Mouse (Mus musculus): Measurements from ENCODE around the gene Zfhx3. TPM values are rescaled to one million over a fixed set of nuclear protein-coding genes. Genes with fewer than 3 reads are reported as not detected.

Gene Zfhx3
- polyA plus RNA-seq, 1 experiment from 2014 or later = 13.9 TPM

DNA sequence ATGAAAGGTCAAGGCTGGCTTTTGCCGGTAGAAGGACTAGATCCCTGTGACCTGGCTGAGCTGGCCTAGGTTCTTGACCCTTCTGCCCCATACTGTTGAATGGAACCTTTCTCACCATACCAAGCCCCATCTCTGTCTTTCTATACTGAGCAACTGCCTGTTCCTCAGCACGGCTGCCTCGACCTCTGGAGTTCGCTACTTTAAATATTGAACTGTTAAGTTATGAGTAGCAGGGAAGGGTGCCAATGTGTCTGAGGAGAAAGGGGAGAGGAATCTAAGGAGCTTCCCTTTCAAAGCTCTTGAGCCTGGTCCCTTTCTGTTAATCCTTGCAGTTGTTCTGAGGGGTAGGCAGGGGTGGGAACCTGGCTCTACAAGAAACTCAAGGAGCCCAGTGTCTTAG is 799.2 kb downstream of the Zfhx3 start:
- H3K27me3 ChIP-seq = no peaks in the 10 kb centered on the region
- H3K9me3 ChIP-seq (replicated peaks) = no peaks in the 10 kb centered on the region
- no peak overlapping the region for H3K4me2 ChIP-seq (replicated peaks)
- H3K27ac ChIP-seq (replicated peaks) = no peak overlapping the region
- no peaks in the 10 kb centered on the region for H3K36me3 ChIP-seq
- no peak overlapping the region for H3K4me3 ChIP-seq (replicated peaks)
- peaks cover 33% of the 10 kb centered on the region for H3K4me1 ChIP-seq
- H3K9ac ChIP-seq = no peak overlapping the region
- whole genome bisulfite sequencing = 77% methylated on average over 4 of the region's 4 CpGs
- ATAC-seq (ENCODE audit: insufficient number of reproducible peaks, low FRiP score, low TSS enrichment, low read depth) = no peak

DNA sequence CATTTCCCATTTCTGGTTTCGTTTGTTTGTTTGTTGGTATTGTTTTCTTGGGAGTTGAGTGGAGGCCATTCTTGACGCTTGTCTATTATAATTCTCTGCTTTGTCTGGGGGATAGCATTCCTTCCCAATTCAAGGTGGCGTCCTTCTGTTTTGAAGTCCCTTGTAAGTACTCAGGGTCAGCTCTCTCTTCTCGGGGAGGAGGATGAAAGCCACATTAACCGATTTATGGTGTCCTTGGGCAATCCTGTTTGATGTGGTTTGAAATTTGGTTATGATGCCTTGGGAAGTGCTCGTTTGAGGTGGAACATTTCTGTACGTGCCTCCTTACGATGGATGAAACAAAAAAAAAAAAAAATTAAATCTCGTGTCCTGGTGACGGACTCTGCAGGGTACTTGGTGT is 800.0 kb downstream of the Zfhx3 start:
- WGBS = 57% methylated on average over 10 of the region's 10 CpGs
- no peaks in the 10 kb centered on the region for H3K9me3 ChIP-seq (replicated peaks)
- no peak overlapping the region for H3K9ac ChIP-seq
- H3K36me3 ChIP-seq = no peaks in the 10 kb centered on the region
- no peak overlapping the region for H3K27ac ChIP-seq (replicated peaks)
- no peaks in the 10 kb centered on the region for H3K27me3 ChIP-seq
- H3K4me1 ChIP-seq = peaks cover 28% of the 10 kb centered on the region
- no peak for ATAC-seq (ENCODE audit: insufficient number of reproducible peaks, low FRiP score, low TSS enrichment, low read depth)
- H3K4me2 ChIP-seq (replicated peaks) = no peak overlapping the region
- H3K4me3 ChIP-seq (replicated peaks) = no peak overlapping the region

DNA sequence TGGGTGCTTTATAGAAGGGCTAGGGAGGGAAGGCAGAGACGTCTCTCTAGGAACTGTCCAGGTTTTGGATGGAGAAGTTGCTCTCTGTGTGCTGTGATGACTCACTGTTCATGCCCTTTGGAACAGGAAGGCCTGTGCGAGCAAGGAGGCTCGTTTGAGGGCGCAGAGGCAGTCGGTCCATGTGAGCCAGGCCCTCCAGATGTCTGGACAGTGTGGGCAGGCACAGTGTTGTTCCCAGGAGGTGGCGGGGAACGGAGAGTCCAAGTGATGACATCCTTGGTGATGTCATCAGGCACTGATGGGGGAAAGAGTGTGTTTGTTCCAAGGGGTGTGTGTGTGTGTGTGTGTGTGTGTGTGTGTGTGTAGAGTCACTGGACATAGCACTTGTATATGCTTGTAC is 800.8 kb downstream of the Zfhx3 start:
- Histone ChIP-seq H3K36me3 (no peaks in the 10 kb centered on the region), H3K27me3 (no peaks in the 10 kb centered on the region), H3K9me3 (replicated peaks) (no peaks in the 10 kb centered on the region), H3K4me1 (peaks cover 28% of the 10 kb centered on the region), H3K27ac (replicated peaks) (no peak overlapping the region), H3K4me2 (replicated peaks) (no peak overlapping the region), H3K4me3 (replicated peaks) (no peak overlapping the region), H3K9ac (no peak overlapping the region)
- 67% methylated on average over 7 of the region's 7 CpGs for WGBS
- no peak for ATAC-seq (ENCODE audit: insufficient number of reproducible peaks, low FRiP score, low TSS enrichment, low read depth)

DNA sequence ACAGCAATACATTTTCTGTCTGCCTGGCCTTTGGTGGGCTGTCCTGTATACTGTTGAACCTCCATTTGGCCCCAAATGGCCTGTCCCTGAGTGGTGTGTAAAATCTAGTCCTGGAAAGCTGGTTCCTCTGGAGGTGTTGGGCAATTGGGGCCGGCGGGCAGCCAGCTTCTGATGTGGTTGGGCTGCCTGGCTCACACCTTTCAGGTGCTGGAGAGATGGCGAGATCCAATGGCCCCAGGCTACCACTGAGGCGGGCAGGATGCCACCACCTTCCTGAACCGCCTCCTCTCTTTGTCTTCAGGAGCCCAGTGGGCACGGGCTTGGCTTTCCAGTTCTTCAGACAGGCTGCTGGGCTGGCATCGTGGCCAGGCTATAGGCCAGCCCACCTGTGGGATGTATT is 803.1 kb downstream of the Zfhx3 start:
- H3K4me1 ChIP-seq = peaks cover 36% of the 10 kb centered on the region

DNA sequence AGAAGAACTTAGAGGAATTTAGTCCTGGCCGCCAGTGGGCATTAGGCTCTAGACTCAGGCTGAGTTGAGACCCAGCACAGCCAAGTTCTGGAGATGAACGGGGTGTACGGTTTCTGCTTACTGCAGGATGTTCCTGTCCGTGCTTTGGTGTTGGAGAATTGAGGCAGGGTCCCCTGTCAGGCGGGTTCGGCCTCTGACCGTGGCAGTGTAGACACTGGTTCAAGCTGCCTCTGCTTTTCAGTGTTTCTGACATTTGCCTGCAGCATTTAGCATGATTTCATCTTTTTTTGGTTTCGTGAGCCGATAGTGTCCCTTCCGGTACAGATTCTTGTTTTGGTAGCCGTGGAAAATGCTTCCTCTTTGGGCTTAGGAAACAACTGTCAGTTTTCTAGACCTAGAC is 805.7 kb downstream of the Zfhx3 start:
- Histone ChIP-seq H3K4me1 (peaks cover 36% of the 10 kb centered on the region), H3K4me2 (replicated peaks) (no peak overlapping the region), H3K4me3 (replicated peaks) (no peak overlapping the region), H3K9ac (no peak overlapping the region), H3K27ac (replicated peaks) (0 out of 2 replicates have a peak overlapping the region, but pooled peaks have one; percentile 7), H3K36me3 (no peaks in the 10 kb centered on the region), H3K9me3 (replicated peaks) (no peaks in the 10 kb centered on the region), H3K27me3 (no peaks in the 10 kb centered on the region)
- WGBS = 37% methylated on average over 11 of the region's 11 CpGs
- no peak for ATAC-seq (ENCODE audit: insufficient number of reproducible peaks, low FRiP score, low TSS enrichment, low read depth)

More for the DNA sequence above, 803.1 kb downstream of the Zfhx3 start:
- Histone ChIP-seq H3K9me3 (replicated peaks) (no peaks in the 10 kb centered on the region), H3K4me3 (replicated peaks) (no peak overlapping the region), H3K27ac (replicated peaks) (no peak overlapping the region), H3K4me2 (replicated peaks) (no peak overlapping the region), H3K9ac (no peak overlapping the region), H3K36me3 (no peaks in the 10 kb centered on the region), H3K27me3 (no peaks in the 10 kb centered on the region)
- no peak for ATAC-seq (ENCODE audit: insufficient number of reproducible peaks, low FRiP score, low TSS enrichment, low read depth)
- 75% methylated on average over 7 of the region's 7 CpGs for WGBS

- no peak overlapping the region for H3K9ac ChIP-seq
- H3K4me2 ChIP-seq (replicated peaks) = no peak overlapping the region
- 25% methylated on average over 6 of the region's 6 CpGs for WGBS
- peak; percentile 48; the same call in 1 of the 2 replicates for ATAC-seq (ENCODE audit: insufficient number of reproducible peaks, low FRiP score, low TSS enrichment, low read depth)
- H3K27ac ChIP-seq (replicated peaks) = peak overlapping the region; percentile 44
- H3K4me3 ChIP-seq (replicated peaks) = no peak overlapping the region
- H3K36me3 ChIP-seq = no peaks in the 10 kb centered on the region
- no peaks in the 10 kb centered on the region for H3K9me3 ChIP-seq (replicated peaks)
- peaks cover 30% of the 10 kb centered on the region for H3K4me1 ChIP-seq
- H3K27me3 ChIP-seq = no peaks in the 10 kb centered on the region
Observed at GRCm38 (mm10) chr8:108748851-108749376, 806.5 kb downstream of the Zfhx3 start.

- H3K27me3 ChIP-seq = no peaks in the 10 kb centered on the region
- H3K4me2 ChIP-seq (replicated peaks) = no peak overlapping the region
- H3K36me3 ChIP-seq = no peaks in the 10 kb centered on the region
- no peak overlapping the region for H3K27ac ChIP-seq (replicated peaks)
- 84% methylated on average over 9 of the region's 9 CpGs for WGBS
- no peak for ATAC-seq (ENCODE audit: insufficient number of reproducible peaks, low FRiP score, low TSS enrichment, low read depth)
- H3K9ac ChIP-seq = no peak overlapping the region
- H3K4me3 ChIP-seq (replicated peaks) = no peak overlapping the region
- no peaks in the 10 kb centered on the region for H3K9me3 ChIP-seq (replicated peaks)
- H3K4me1 ChIP-seq = peaks cover 34% of the 10 kb centered on the region
Observed at GRCm38 (mm10) chr8:108750806-108751205, 808.4 kb downstream of the Zfhx3 start.

- ATAC-seq (ENCODE audit: insufficient number of reproducible peaks, low FRiP score, low TSS enrichment, low read depth) = no peak
- no peak overlapping the region for H3K9ac ChIP-seq
- H3K27me3 ChIP-seq = no peaks in the 10 kb centered on the region
- no peak overlapping the region for H3K27ac ChIP-seq (replicated peaks)
- WGBS = 70% methylated on average over 6 of the region's 6 CpGs
- H3K4me2 ChIP-seq (replicated peaks) = no peak overlapping the region
- H3K36me3 ChIP-seq = no peaks in the 10 kb centered on the region
- no peak overlapping the region for H3K4me3 ChIP-seq (replicated peaks)
- no peaks in the 10 kb centered on the region for H3K9me3 ChIP-seq (replicated peaks)
- H3K4me1 ChIP-seq = peaks cover 36% of the 10 kb centered on the region
Observed at GRCm38 (mm10) chr8:108754556-108754955, 812.1 kb downstream of the Zfhx3 start.

DNA sequence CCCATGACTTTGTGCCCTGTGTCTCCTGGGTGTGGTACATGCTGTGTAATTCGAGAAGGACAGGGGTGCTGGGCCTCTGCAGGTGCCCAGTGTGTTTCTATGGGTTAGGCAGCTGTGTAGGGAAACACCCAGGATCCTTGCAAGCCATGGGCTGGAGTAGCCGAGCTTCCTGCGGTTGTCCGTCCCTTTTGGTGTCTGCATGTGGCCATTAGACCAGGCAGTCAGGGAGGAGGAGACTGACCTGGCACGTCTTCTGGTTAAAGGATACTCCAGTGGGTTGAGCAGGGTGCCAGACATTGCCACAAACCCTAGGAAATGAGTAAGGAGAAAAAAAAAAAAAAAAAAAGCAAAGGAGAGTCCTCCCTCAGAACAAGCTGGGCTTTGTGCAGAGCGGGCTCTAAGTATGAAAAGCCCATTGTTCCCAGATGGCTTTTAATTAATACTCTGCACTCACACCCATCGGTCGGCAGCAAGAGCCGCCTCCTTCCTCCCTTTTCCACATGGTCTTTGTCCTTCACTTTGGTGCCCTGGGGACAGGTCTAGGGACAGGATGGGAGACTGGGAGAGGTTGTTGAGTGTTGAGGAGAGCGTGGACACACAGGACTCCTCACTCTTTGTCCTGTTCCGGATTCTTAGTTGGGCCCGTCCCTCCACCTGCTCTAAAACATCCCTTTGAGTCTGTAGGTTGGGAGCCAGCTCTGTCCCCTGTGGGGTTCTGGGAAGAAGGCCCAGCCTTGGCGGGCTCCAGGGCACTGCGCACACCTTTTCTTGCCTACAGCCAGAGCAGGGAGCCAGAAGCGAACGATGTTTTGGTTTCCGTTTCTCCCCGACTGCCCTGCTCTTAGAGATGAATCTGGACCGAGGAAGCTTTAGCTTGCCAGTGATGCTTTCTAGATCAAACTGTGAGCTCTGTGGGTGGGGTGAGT is 813.2 kb downstream of the Zfhx3 start:
- WGBS = 45% methylated on average over 19 of the region's 19 CpGs
- Histone ChIP-seq H3K9me3 (replicated peaks) (no peaks in the 10 kb centered on the region), H3K36me3 (no peaks in the 10 kb centered on the region), H3K27ac (replicated peaks) (0 out of 2 replicates have a peak overlapping the region, but pooled peaks have one; percentile 23), H3K4me3 (replicated peaks) (no peak overlapping the region), H3K4me1 (peaks cover 39% of the 10 kb centered on the region), H3K27me3 (no peaks in the 10 kb centered on the region), H3K9ac (no peak overlapping the region), H3K4me2 (replicated peaks) (peak overlapping the region; percentile 15; the same call in 1 of the 2 replicates)
- ATAC-seq (ENCODE audit: insufficient number of reproducible peaks, low FRiP score, low TSS enrichment, low read depth) = 0 out of 2 replicates have a peak, but pooled peaks have one; percentile 11

GRCm38 (mm10) chr8:108759511-108760330 is 817.3 kb downstream of the Zfhx3 start:
- 44% methylated on average over 15 of the region's 15 CpGs for WGBS
- Histone ChIP-seq H3K4me1 (peaks cover 53% of the 10 kb centered on the region), H3K27me3 (no peaks in the 10 kb centered on the region), H3K4me3 (replicated peaks) (no peak overlapping the region), H3K9me3 (replicated peaks) (no peaks in the 10 kb centered on the region), H3K9ac (no peak overlapping the region), H3K36me3 (no peaks in the 10 kb centered on the region), H3K4me2 (replicated peaks) (peak overlapping the region; percentile 6; the same call in 1 of the 2 replicates), H3K27ac (replicated peaks) (peak overlapping the region; percentile 79)
- 0 out of 2 replicates have a peak, but pooled peaks have one; percentile 37 for ATAC-seq (ENCODE audit: insufficient number of reproducible peaks, low FRiP score, low TSS enrichment, low read depth)

GRCm38 (mm10) chr8:108760745-108761144 is 818.3 kb downstream of the Zfhx3 start:
- Histone ChIP-seq H3K27ac (replicated peaks) (no peak overlapping the region), H3K4me1 (peaks cover 53% of the 10 kb centered on the region), H3K27me3 (no peaks in the 10 kb centered on the region), H3K9ac (no peak overlapping the region), H3K9me3 (replicated peaks) (no peaks in the 10 kb centered on the region), H3K36me3 (no peaks in the 10 kb centered on the region), H3K4me2 (replicated peaks) (no peak overlapping the region), H3K4me3 (replicated peaks) (no peak overlapping the region)
- ATAC-seq (ENCODE audit: insufficient number of reproducible peaks, low FRiP score, low TSS enrichment, low read depth) = no peak
- WGBS = 62% methylated on average over 10 of the region's 10 CpGs
